Mouse (Mus musculus) MEL (cell line): ENCODE measurements at regions not wholly inside any gene's neighbourhood (a gene's known extent, or its start where the extent isn't known, plus 50 kb on each side); places are given as distances from the start of the nearest gene placed in this dataset.

Experiments used
- DNase-seq: peaks from one replicate; pipeline ENCODE4 v3.0.0; 2011; ENCODE audit warnings: low read depth, low spot score
- H3K27ac ChIP-seq: 2 replicates; pipeline ENCODE4 v1.5.1; 2012; ENCODE audit warnings: low read depth, mild to moderate bottlenecking, control low read depth, low read length, moderate library complexity; ENCODE audit not compliant: control insufficient read depth
- H3K27me3 ChIP-seq, 2 experiments: fragments of 150-350 bp in 1 of 2; sonication (generic) in 1 of 2; 2 replicates each; pipeline ENCODE4 v1.6.1; 2012; ENCODE audit warnings: low read length in 2 of 2, mild to moderate bottlenecking in 2 of 2, improper control_type of control experiment in 1 of 2, moderate library complexity in 1 of 2; ENCODE audit not compliant: insufficient read depth in 2 of 2, control insufficient read depth in 1 of 2
- H3K36me3 ChIP-seq, 2 experiments: 2 replicates each; pipeline ENCODE4 v1.6.1; 2012 to 2014; ENCODE audit warnings: low read length in 2 of 2, improper control_type of control experiment in 1 of 2, inconsistent platforms in 1 of 2, mild to moderate bottlenecking in 1 of 2; ENCODE audit not compliant: insufficient read depth in 2 of 2, control insufficient read depth in 1 of 2
- H3K4me1 ChIP-seq, 2 experiments: fragments of 150-350 bp in 1 of 2; sonication (generic) in 1 of 2; 2 replicates each; pipeline ENCODE4 v1.6.1; 2012; ENCODE audit warnings: low read length in 2 of 2, improper control_type of control experiment in 1 of 2, mild to moderate bottlenecking in 1 of 2; ENCODE audit not compliant: insufficient read depth in 2 of 2, control insufficient read depth in 1 of 2
- H3K4me3 ChIP-seq, 2 experiments: fragments of 150-350 bp in 1 of 2; sonication (generic) in 1 of 2; 2 replicates each; pipeline ENCODE4 v1.5.1; 2012; ENCODE audit warnings: low read depth in 2 of 2, low read length in 2 of 2, mild to moderate bottlenecking in 2 of 2, moderate library complexity in 2 of 2, control low read depth in 1 of 2, improper control_type of control experiment in 1 of 2; ENCODE audit not compliant: control insufficient read depth in 1 of 2, insufficient read depth in 1 of 2
- H3K79me2 ChIP-seq: 2 replicates; pipeline ENCODE4 v1.6.1; 2012; ENCODE audit warnings: mild to moderate bottlenecking, low read length, moderate library complexity; ENCODE audit not compliant: control insufficient read depth, poor library complexity, insufficient read depth
- H3K9ac ChIP-seq: 2 replicates; pipeline ENCODE4 v1.6.1; 2012; ENCODE audit warnings: low read depth, mild to moderate bottlenecking, control low read depth, low read length, moderate library complexity; ENCODE audit not compliant: control insufficient read depth, poor library complexity, severe bottlenecking
- H3K9me3 ChIP-seq: fragments of 150-350 bp; sonication (generic); replicated peaks from 2 replicates; pipeline ENCODE4 v1.6.1; 2012; ENCODE audit warnings: mild to moderate bottlenecking, low read length, improper control_type of control experiment, moderate library complexity; ENCODE audit not compliant: insufficient read depth
- BHLHE40 ChIP-seq: IDR thresholded peaks from 2 replicates; pipeline ENCODE4 v1.6.1; 2012; ENCODE audit warnings: low read depth, mild to moderate bottlenecking, inconsistent platforms, low read length, improper control_type of control experiment, borderline replicate concordance
- CHD1 ChIP-seq: IDR thresholded peaks from 2 replicates; pipeline ENCODE4 v1.6.1; 2012; ENCODE audit warnings: low read depth, mild to moderate bottlenecking, inconsistent platforms, low read length, improper control_type of control experiment
- CHD2 ChIP-seq: IDR thresholded peaks from 2 replicates; pipeline ENCODE4 v1.6.1; 2011; ENCODE audit warnings: low read length, improper control_type of control experiment
- CTCF ChIP-seq, 3 experiments: IDR thresholded peaks in 2 of 3; conservative IDR thresholded peaks in 1 of 3; 2 replicates each; pipeline ENCODE4 v1.5.1; 2011 to 2012; ENCODE audit warnings: low read length in 3 of 3, low read depth in 2 of 3, mild to moderate bottlenecking in 2 of 3, improper control_type of control experiment in 1 of 3, inconsistent platforms in 1 of 3, mixed read lengths in 1 of 3, moderate library complexity in 1 of 3; ENCODE audit not compliant: control insufficient read depth in 1 of 3, insufficient read depth in 1 of 3, poor library complexity in 1 of 3, severe bottlenecking in 1 of 3
- ELF1 ChIP-seq: IDR thresholded peaks from 2 replicates; pipeline ENCODE4 v1.6.1; 2014; ENCODE audit warnings: low read depth, mild to moderate bottlenecking, inconsistent platforms, low read length, improper control_type of control experiment, moderate library complexity
- EP300 ChIP-seq, 2 experiments: IDR thresholded peaks; 2 replicates each; pipeline ENCODE4 v1.6.1; 2011; ENCODE audit warnings: improper control_type of control experiment in 2 of 2, low read length in 2 of 2, low read depth in 1 of 2, mild to moderate bottlenecking in 1 of 2
- ETS1 ChIP-seq: IDR thresholded peaks from 2 replicates; pipeline ENCODE4 v1.6.1; 2012; ENCODE audit warnings: low read depth, mild to moderate bottlenecking, inconsistent platforms, low read length, improper control_type of control experiment, moderate library complexity
- GABPA ChIP-seq: IDR thresholded peaks from 2 replicates; pipeline ENCODE4 v1.6.1; 2012; ENCODE audit warnings: low read depth, mild to moderate bottlenecking, inconsistent platforms, low read length, improper control_type of control experiment, moderate library complexity
- HCFC1 ChIP-seq: IDR thresholded peaks from 2 replicates; pipeline ENCODE4 v1.6.1; 2012; ENCODE audit warnings: low read depth, mild to moderate bottlenecking, inconsistent platforms, low read length, improper control_type of control experiment, moderate library complexity
- KAT2A ChIP-seq: conservative IDR thresholded peaks from 2 replicates; pipeline ENCODE4 v1.6.1; 2012; ENCODE audit warnings: low read depth, low read length, improper control_type of control experiment, inconsistent platforms
- MAFK ChIP-seq: IDR thresholded peaks from 2 replicates; pipeline ENCODE4 v1.6.1; 2011; ENCODE audit warnings: low read depth, mild to moderate bottlenecking, low read length, improper control_type of control experiment, borderline replicate concordance
- MAZ ChIP-seq: IDR thresholded peaks from 2 replicates; pipeline ENCODE4 v1.6.1; 2012; ENCODE audit warnings: low read depth, mild to moderate bottlenecking, inconsistent platforms, low read length, improper control_type of control experiment
- MEF2A ChIP-seq: IDR thresholded peaks from 2 replicates; pipeline ENCODE4 v1.6.1; 2014; ENCODE audit warnings: low read depth, mild to moderate bottlenecking, inconsistent platforms, low read length, improper control_type of control experiment; ENCODE audit not compliant: poor library complexity, insufficient replicate concordance, severe bottlenecking; ENCODE audit errors: extremely low read depth
- MXI1 ChIP-seq: IDR thresholded peaks from 2 replicates; pipeline ENCODE4 v1.6.1; 2011; ENCODE audit warnings: mild to moderate bottlenecking, low read depth, low read length, improper control_type of control experiment
- MYB ChIP-seq: IDR thresholded peaks from 2 replicates; pipeline ENCODE4 v1.6.1; 2011; ENCODE audit warnings: mild to moderate bottlenecking, low read depth, low read length, improper control_type of control experiment
- NRF1 ChIP-seq: IDR thresholded peaks from 2 replicates; pipeline ENCODE4 v1.6.1; 2014; ENCODE audit warnings: low read depth, mild to moderate bottlenecking, inconsistent platforms, low read length, improper control_type of control experiment, moderate library complexity; ENCODE audit not compliant: poor library complexity, insufficient read depth, severe bottlenecking
- SIN3A ChIP-seq: IDR thresholded peaks from 2 replicates; pipeline ENCODE4 v1.6.1; 2012; ENCODE audit warnings: low read length, improper control_type of control experiment, inconsistent platforms
- SMC3 ChIP-seq: IDR thresholded peaks from 2 replicates; pipeline ENCODE4 v1.6.1; 2011; ENCODE audit warnings: low read depth, low read length, improper control_type of control experiment
- TCF12 ChIP-seq: IDR thresholded peaks from 2 replicates; pipeline ENCODE4 v1.6.1; 2014; ENCODE audit warnings: low read depth, mild to moderate bottlenecking, inconsistent platforms, low read length, improper control_type of control experiment, moderate library complexity
- USF1 ChIP-seq: IDR thresholded peaks from 2 replicates; pipeline ENCODE4 v1.6.1; 2014; ENCODE audit warnings: low read depth, mild to moderate bottlenecking, inconsistent platforms, low read length, improper control_type of control experiment, moderate library complexity
- USF2 ChIP-seq, 2 experiments: IDR thresholded peaks; 2 replicates each; pipeline ENCODE4 v1.6.1; 2011 to 2012; ENCODE audit warnings: improper control_type of control experiment in 2 of 2, low read length in 2 of 2, borderline replicate concordance in 1 of 2, inconsistent platforms in 1 of 2, low read depth in 1 of 2, mild to moderate bottlenecking in 1 of 2; ENCODE audit not compliant: insufficient read depth in 1 of 2
- ZC3H11A ChIP-seq: IDR thresholded peaks from 2 replicates; pipeline ENCODE4 v1.6.1; 2012; ENCODE audit warnings: low read depth, mild to moderate bottlenecking, inconsistent platforms, low read length, improper control_type of control experiment

GRCm38 (mm10) chr5:132850770-132851169, 307.6 kb upstream of the Auts2 start:
- H3K9me3 ChIP-seq = no peaks in the 10 kb centered on the region
- TF ChIP-seq ETS1 (no peak), MYB (no peak), MXI1 (no peak), GABPA (no peak), HCFC1 (no peak), ELF1 (no peak), USF2 (IDR thresholded peaks at IDR 0.05; ENCODE audit: borderline replicate concordance in 1 of 2, insufficient read depth in 1 of 2, low read depth in 1 of 2, low read length in 2 of 2) (no peak), CHD2 (no peak), KAT2A (no peak)
- TF ChIP-seq, all 39 proteins: peak for 0
- Histone ChIP-seq H3K27me3 (no peaks in the 10 kb centered on the region), H3K36me3 (no peaks in the 10 kb centered on the region), H3K27ac (no peak overlapping the region), H3K79me2 (no peaks in the 10 kb centered on the region), H3K4me1 (no peaks in the 10 kb centered on the region), H3K4me3 (no peak overlapping the region), H3K9ac (no peak overlapping the region)
- DNase-seq = no peak

- Histone ChIP-seq H3K27me3 (no peaks in the 10 kb centered on the region), H3K9ac (no peak overlapping the region), H3K27ac (no peak overlapping the region), H3K36me3 (no peaks in the 10 kb centered on the region), H3K9me3 (no peaks in the 10 kb centered on the region), H3K79me2 (no peaks in the 10 kb centered on the region), H3K4me1 (no peaks in the 10 kb centered on the region), H3K4me3 (no peak overlapping the region)
- TF ChIP-seq BHLHE40 (no peak), USF2 (IDR thresholded peaks at IDR 0.05; ENCODE audit: borderline replicate concordance in 1 of 2, insufficient read depth in 1 of 2, low read depth in 1 of 2, low read length in 2 of 2) (no peak), MEF2A (no peak), USF1 (no peak), MYB (no peak)
- no peak for DNase-seq
Measured at GRCm38 (mm10) chr5:132848086-132848485, 304.9 kb upstream of the Auts2 start.

GRCm38 (mm10) chr5:132843284-132843683, 300.1 kb upstream of the Auts2 start:
- TF ChIP-seq ZC3H11A (no peak), USF1 (no peak), SMC3 (no peak), SIN3A (no peak), CHD1 (no peak), MAFK (no peak), NRF1 (no peak), KAT2A (no peak), EP300 (IDR thresholded peaks at IDR 0.05; ENCODE audit: low read depth in 1 of 2, low read length in 2 of 2) (no peak), CTCF (IDR thresholded peaks at IDR 0.05 in 2 of 3, conservative IDR thresholded peaks at IDR 0.05 in 1 of 3; ENCODE audit: control insufficient read depth in 1 of 3, insufficient read depth in 1 of 3, low read depth in 2 of 3, low read length in 3 of 3, poor library complexity in 1 of 3, severe bottlenecking in 1 of 3) (no peak), TCF12 (no peak), MAZ (no peak)
- no peak overlapping the region for H3K4me3 ChIP-seq

More at GRCm38 (mm10) chr5:132843284-132843683, 300.1 kb upstream of the Auts2 start:
- no peaks in the 10 kb centered on the region for H3K36me3 ChIP-seq
- no peak for DNase-seq
- H3K4me1 ChIP-seq = no peaks in the 10 kb centered on the region
- H3K9ac ChIP-seq = no peak overlapping the region
- no peaks in the 10 kb centered on the region for H3K79me2 ChIP-seq
- H3K27ac ChIP-seq = no peak overlapping the region
- no peaks in the 10 kb centered on the region for H3K27me3 ChIP-seq
- no peaks in the 10 kb centered on the region for H3K9me3 ChIP-seq
